Mouse (Mus musculus) kidney, postnatal 25 days (tissue): ENCODE measurements around the gene Dnlz.
A peak's percentile ranks its signal among the peaks of the same experiment; 100 is the strongest.

Experiments
- DNase-seq, 2 experiments: peaks; one replicate each; pipeline ENCODE4 v3.0.0; 2021; ENCODE audit warnings: mixed read lengths in 2 of 2

Dnlz gene

DNA sequence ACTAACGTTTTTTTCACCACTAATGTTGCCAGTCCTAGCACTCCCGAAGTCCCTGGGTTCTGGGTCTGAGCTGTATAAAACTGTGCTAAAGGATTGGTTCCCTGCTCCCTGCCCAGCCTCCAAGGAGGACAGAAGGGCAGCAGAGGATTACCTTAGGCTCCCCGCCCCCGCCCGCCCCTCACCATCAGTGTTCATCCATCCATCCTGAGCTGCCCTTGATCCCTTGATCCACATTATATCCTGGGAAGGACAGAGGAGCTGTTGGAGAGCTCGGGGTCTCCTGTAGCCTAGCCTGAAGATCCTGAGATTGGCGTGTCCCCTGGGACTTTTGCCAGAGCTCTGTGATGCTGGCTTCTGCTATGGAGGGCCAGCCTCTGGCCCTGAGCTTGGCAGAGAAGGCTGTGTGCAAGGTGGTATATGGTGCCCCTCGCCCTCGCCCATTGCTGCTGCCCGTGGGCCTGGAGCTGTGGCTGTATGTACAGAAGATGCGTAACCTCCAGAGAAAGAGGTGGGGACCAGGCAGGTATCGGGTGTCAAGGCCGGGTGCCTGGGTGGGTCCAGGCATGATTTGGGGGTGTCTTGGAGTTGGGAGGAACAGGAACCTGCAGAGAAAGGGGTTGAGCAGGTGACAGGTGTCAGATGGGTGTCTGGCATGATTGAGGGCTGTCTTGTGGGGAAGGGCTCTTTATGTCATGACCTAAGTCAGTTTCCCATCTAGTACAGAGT, 32.2 kb downstream of the Dnlz start:
- DNase-seq: no peak

- no peak for DNase-seq
Measured at GRCm38 (mm10) chr2:26319109-26319508, 32.8 kb downstream of the Dnlz start.

GRCm38 (mm10) chr2:26317991-26318672, 33.8 kb downstream of the Dnlz start:
- DNase-seq: no peak

DNA sequence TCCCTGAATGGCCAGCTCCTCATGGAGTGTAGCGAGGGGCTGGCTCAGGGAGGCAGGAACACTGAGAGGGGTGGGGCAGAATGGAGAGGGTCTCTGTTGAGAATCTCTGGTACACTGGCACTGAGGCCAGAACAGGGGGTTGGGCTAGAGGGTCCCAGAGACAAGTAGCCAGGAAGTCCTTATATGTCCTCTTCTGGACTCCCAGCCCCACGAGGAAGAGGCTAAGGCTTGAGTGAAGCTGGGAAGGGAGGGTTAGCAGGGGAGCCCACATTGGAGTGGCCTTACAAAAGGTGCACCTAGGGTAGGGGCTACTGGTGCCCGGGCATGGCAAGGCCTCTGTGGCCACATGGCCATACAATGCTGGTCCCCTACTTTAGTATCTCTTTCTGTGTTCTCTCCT, 34.5 kb downstream of the Dnlz start:
- DNase-seq: no peak

DNA sequence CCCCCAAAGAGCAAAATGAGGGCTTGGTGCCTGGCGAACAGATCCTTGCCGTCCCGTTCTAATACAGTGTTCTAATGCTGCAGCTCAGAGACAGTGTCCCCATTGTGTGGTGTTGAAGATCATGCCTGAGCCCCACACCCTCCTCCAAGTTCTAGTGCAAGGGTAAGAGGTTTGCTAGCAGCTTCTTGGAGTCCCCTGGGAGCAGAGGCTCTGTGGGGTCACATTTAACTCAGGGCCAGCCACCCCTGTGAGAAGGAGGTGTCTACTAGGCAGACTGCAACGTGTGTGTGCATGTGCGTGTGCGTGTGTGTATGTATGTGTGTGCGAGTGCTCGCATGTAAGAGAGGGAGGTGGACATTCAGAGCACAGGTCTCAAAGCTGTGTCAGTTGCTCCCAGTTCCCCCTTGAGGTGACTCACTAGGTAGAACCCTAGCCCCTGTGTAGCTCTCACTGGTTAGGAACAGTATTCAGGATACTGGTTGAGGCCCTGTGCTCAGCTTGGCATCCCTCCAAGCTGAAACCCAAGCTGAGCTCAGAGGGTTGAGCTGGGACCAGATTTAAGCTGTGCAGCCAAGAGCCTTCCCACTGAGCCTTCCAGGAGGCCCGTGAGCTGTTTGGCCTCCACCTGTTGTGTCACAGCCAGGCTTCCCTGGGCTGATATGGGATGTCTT, 35.2 kb downstream of the Dnlz start:
- DNase-seq: peak in 1 of 2 experiments; percentile 36

GRCm38 (mm10) chr2:26315925-26316311, 36.0 kb downstream of the Dnlz start:
- DNase-seq: peak; percentile 65 to 81

GRCm38 (mm10) chr2:26315072-26315924, 36.6 kb downstream of the Dnlz start, which contains the start of gene Gpsm1:
Gpsm1 (plus strand) TSS chr2:26315515.
- DNase-seq: peak; percentile 86 to 91

DNA sequence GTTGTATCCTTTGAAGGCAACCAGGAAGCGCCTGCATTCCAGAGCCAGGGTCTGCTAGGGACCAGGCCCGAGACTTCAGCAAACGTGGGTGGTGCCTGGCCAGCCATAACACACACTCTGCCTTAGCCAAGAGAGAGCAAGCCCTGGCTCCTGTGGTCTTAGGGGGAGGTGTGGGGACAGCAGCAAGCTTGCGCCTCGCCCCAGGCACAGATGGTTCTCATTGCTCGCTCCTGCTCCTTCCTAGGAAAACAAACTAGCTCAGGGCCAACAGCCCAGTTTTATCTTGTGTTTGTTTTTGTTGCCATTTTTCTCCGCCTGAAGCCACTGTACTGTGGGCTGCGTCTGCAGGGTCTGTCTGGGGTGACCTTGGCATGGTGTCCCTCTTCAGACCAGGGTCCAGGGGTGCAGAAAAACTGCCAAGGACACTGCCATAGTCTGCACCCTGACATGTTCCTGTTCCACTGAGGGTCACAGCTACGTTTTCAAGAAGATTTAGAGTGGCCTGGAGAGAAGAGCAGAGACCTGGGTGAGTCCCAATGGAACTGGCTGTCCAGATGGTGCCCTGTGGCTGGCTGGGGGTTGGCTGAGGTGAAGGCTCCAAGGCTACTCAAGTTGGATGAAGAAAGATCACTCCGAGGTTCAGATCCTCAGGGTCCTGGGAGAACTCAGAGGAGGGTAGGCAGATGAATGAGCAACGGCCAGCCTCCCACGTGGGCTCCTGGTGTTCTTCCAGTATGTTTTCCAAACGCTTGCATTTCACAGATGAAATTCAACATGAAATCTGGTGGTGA, 37.4 kb downstream of the Dnlz start:
- peak; percentile 43 to 80 for DNase-seq

DNA sequence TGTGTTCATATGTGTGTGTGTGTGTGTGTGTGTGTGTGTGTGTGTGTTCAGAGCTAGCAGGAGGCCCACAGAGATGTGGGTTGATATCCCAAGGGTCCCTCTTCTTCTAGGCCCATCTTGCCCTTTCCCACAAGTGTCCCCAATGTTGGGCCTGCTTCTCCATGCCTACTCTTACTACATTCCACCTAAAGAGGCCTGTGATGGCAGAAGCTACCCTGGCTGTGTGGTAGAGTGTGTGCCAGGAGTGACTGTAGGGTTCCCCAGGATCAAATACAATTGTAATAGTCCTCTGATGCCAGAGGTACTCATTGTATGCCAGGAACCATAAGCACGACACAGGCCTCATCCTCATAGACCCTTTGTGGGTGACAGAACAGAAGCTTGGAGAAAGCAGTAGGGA, 38.5 kb downstream of the Dnlz start:
- DNase-seq: no peak

- no peak for DNase-seq
Measured at GRCm38 (mm10) chr2:26312812-26313211, 39.1 kb downstream of the Dnlz start.

DNA sequence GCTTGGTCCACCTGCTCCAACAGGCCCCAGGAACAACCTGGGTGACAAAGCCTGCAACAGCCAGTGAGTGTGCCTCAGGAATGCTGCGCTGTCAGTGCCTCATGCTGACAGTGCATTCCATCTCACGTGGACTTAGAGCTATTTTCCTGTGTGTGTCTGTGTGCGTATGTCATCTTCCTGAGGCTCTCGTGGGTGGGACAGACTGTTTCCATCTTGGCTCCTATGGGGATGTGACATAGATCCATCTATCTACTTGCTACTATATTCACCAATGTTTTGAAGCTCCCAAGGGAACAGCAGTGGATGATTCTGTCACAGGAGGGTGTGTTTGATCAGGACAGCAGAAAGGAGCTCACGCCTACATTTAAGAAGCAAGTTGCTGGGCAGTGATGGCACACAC, 40.0 kb downstream of the Dnlz start:
- DNase-seq: no peak

GRCm38 (mm10) chr2:26309739-26310138, 42.2 kb downstream of the Dnlz start:
- peak; percentile 44 to 64 for DNase-seq

GRCm38 (mm10) chr2:26306702-26307101, 45.2 kb downstream of the Dnlz start:
- DNase-seq: no peak

- no peak for DNase-seq
Measured at GRCm38 (mm10) chr2:26305555-26305954, 46.4 kb downstream of the Dnlz start.

- no peak for DNase-seq
Measured at GRCm38 (mm10) chr2:26304711-26305110, 47.2 kb downstream of the Dnlz start.

DNA sequence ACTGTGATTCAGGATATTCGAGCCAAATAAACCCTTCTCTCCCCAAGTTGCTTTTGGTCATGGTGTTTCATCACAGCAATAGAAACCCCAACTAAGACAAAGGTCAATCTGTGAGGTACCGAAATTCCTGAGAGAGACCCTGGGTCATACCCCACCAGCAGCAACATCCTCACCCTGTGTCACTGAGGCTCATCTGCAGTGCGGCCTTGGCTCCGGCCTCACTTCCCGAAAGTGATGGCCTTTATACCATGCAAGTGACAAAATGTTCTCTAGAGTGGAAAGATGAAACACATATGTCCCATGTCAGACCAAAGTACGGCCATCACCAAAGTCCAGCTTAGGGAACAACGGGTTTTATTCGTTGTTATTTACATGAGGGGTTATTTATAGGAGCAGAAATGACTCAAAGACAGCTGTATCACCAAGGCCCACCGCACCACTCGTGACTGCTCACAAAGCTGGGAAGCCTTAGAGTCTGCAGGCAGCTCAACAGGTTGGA, 49.9 kb downstream of the Dnlz start:
- DNase-seq: no peak

- peak; percentile 84 to 87 for DNase-seq
Measured at GRCm38 (mm10) chr2:26300808-26301174, 51.1 kb downstream of the Dnlz start.

- no peak for DNase-seq
Measured at GRCm38 (mm10) chr2:26300161-26300807, 51.6 kb downstream of the Dnlz start.

DNA sequence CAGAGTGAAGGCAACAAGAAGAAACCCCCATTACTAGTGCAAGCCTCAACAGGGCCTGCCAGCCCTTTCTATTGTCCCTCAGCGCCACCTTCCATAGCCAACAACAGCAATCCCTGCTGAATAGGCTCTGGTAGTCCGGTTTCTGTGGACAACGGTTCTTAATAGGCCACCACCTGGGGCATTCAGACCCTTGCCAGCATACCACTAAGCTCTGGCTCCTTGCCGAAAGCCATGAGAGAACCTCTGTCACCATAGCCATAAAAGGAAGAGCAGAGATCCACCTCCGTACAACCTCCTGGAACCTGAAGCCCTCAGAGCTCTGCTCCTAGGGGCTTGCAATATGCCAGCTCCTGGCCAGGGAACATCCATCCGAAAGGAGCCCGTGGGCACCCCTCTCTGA, 52.6 kb downstream of the Dnlz start:
- no peak for DNase-seq

- DNase-seq: no peak
Measured at GRCm38 (mm10) chr2:26298856-26299230, 53.1 kb downstream of the Dnlz start.

GRCm38 (mm10) chr2:26298208-26298855, 53.6 kb downstream of the Dnlz start:
- no peak for DNase-seq
